Mouse (Mus musculus) brain, embryonic 14.5 days (tissue): ENCODE data around the gene Actl6a.

Experiments used
- CTCF ChIP-seq: fragments of 200-500 bp; IDR thresholded peaks from 2 replicates; pipeline ENCODE4 v1.5.1; 2012; ENCODE audit warnings: inconsistent platforms, mild to moderate bottlenecking, moderate library complexity, borderline replicate concordance; ENCODE audit not compliant: insufficient read depth, insufficient read length; ENCODE audit errors: extremely low read depth
- POLR2A ChIP-seq: fragments of 200-500 bp; IDR thresholded peaks from 2 replicates; pipeline ENCODE4 v1.6.1; 2012; ENCODE audit warnings: mild to moderate bottlenecking, inconsistent platforms, borderline replicate concordance; ENCODE audit not compliant: poor library complexity, insufficient read depth, insufficient read length, severe bottlenecking; ENCODE audit errors: extremely low read depth

DNA sequence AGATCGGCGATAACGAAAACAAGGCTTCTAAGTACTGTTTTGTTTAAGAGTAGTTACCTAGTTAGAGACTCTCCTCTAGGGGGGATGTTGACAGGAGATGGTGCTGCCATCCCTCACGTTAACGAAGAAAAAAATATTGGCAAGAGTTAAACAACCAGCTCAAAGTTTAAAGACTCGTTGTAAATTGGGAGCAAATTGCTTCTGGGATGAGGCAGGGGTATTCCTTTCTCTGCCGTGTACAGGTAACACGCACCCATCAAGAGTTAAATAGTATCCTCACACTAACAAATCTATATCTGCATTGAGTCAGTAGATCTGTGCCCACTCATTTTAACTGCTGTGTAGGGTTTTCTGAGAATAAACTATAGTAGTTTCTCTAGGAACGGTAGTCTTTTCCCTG, 3.3 kb downstream of the Actl6a start:
- TF ChIP-seq POLR2A (no peak), CTCF (no peak)
